Mouse (Mus musculus): ENCODE results near the gene Olfr229. TPM values are rescaled to one million over a fixed set of nuclear protein-coding genes. Genes with fewer than 3 reads are reported as not detected.

Olfr229 gene
- polyA plus RNA-seq, 1 experiment = not detected

Other genes with a start within 250 kb of the Olfr229 start
- not detected in 2 replicates for gene Olfr963, start 240.1 kb upstream of the Olfr229 start, polyA plus RNA-seq (2012; ENCODE audit: insufficient read depth, low replicate concordance)
- not detected in 2 replicates for gene Olfr149, start 200.2 kb upstream of the Olfr229 start, polyA plus RNA-seq (2012; ENCODE audit: insufficient read depth, low replicate concordance)
- gene Olfr965, start 196.0 kb upstream of the Olfr229 start, polyA plus RNA-seq (2012; ENCODE audit: insufficient read depth, low replicate concordance) = not detected in 2 replicates
- gene Olfr150, start 176.4 kb upstream of the Olfr229 start, polyA plus RNA-seq (2012; ENCODE audit: insufficient read depth, low replicate concordance) = not detected in 2 replicates
- not detected in 2 replicates for gene Olfr967, start 161.1 kb upstream of the Olfr229 start, polyA plus RNA-seq (2012; ENCODE audit: insufficient read depth, low replicate concordance)
- gene Olfr968, start 124.1 kb upstream of the Olfr229 start, polyA plus RNA-seq (2012; ENCODE audit: insufficient read depth, low replicate concordance) = 0.09 TPM in 1 of 2 replicates, not detected in the other
- not detected in 2 replicates for gene Olfr969, start 116.4 kb upstream of the Olfr229 start, polyA plus RNA-seq (2012; ENCODE audit: insufficient read depth, low replicate concordance)
- not detected in 2 replicates for gene Olfr970, start 98.5 kb upstream of the Olfr229 start, polyA plus RNA-seq (2012; ENCODE audit: insufficient read depth, low replicate concordance)
- gene Olfr971, start 70.5 kb upstream of the Olfr229 start, polyA plus RNA-seq (2012; ENCODE audit: insufficient read depth, low replicate concordance) = not detected in 2 replicates
- gene Olfr972, start 40.9 kb upstream of the Olfr229 start, polyA plus RNA-seq (2012; ENCODE audit: insufficient read depth, low replicate concordance) = not detected in 2 replicates
- not detected in 2 replicates for gene Olfr974, start 30.2 kb downstream of the Olfr229 start, polyA plus RNA-seq (2012; ENCODE audit: insufficient read depth, low replicate concordance)
- not detected in 2 replicates for gene Olfr975, start 44.7 kb downstream of the Olfr229 start, polyA plus RNA-seq (2012; ENCODE audit: insufficient read depth, low replicate concordance)
- not detected in 2 replicates for gene Olfr976, start 53.8 kb downstream of the Olfr229 start, polyA plus RNA-seq (2012; ENCODE audit: insufficient read depth, low replicate concordance)
- not detected in 2 replicates for gene Olfr978, start 84.8 kb downstream of the Olfr229 start, polyA plus RNA-seq (2012; ENCODE audit: insufficient read depth, low replicate concordance)
- gene Olfr979, start 96.1 kb downstream of the Olfr229 start, polyA plus RNA-seq (2012; ENCODE audit: insufficient read depth, low replicate concordance) = not detected in 2 replicates
- not detected in 2 replicates for gene Olfr980, start 102.2 kb downstream of the Olfr229 start, polyA plus RNA-seq (2012; ENCODE audit: insufficient read depth, low replicate concordance)
- 0.39 TPM in 1 of 2 replicates, not detected in the other for gene Olfr981, start 114.1 kb downstream of the Olfr229 start, polyA plus RNA-seq (2012; ENCODE audit: insufficient read depth, low replicate concordance)
- not detected in 2 replicates for gene Olfr982, start 166.5 kb downstream of the Olfr229 start, polyA plus RNA-seq (2012; ENCODE audit: insufficient read depth, low replicate concordance)
- not detected in 2 replicates for gene Olfr983, start 186.3 kb downstream of the Olfr229 start, polyA plus RNA-seq (2012; ENCODE audit: insufficient read depth, low replicate concordance)
- not detected in 2 replicates for gene Olfr984, start 206.9 kb downstream of the Olfr229 start, polyA plus RNA-seq (2012; ENCODE audit: insufficient read depth, low replicate concordance)
- not detected in 2 replicates for gene Olfr985, start 222.8 kb downstream of the Olfr229 start, polyA plus RNA-seq (2012; ENCODE audit: insufficient read depth, low replicate concordance)
- gene Tmem225, start 240.8 kb downstream of the Olfr229 start, polyA plus RNA-seq (2012; ENCODE audit: insufficient read depth, low replicate concordance) = not detected in 2 replicates